Mouse (Mus musculus) liver, embryonic 15.5 days (tissue): ENCODE data around the gene Ddx5. TPM values are rescaled to one million over a fixed set of nuclear protein-coding genes. Genes with fewer than 3 reads are reported as not detected.

ENCODE experiments used
- ATAC-seq: fragments of 200-750 bp; cut with Nextera tagmentation; 2 replicates; pipeline ENCODE4 v1.8.0; 2017; ENCODE audit warnings: moderate number of reproducible peaks, mild to moderate bottlenecking, moderate library complexity; ENCODE audit not compliant: insufficient read depth
- H3K27ac ChIP-seq: fragments of 300-500 bp; sonication (generic); replicated peaks from 2 replicates; pipeline ENCODE4 v1.5.1; 2015; ENCODE audit warnings: mild to moderate bottlenecking, inconsistent platforms
- H3K27me3 ChIP-seq: fragments of 300-500 bp; sonication (generic); 2 replicates; pipeline ENCODE4 v1.6.1; 2015; ENCODE audit warnings: mild to moderate bottlenecking, inconsistent platforms
- H3K36me3 ChIP-seq: fragments of 300-500 bp; sonication (generic); replicated peaks from 2 replicates; pipeline ENCODE4 v1.6.1; 2015; ENCODE audit warnings: moderate library complexity, mild to moderate bottlenecking, inconsistent platforms
- H3K4me1 ChIP-seq: fragments of 300-500 bp; sonication (generic); replicated peaks from 2 replicates; pipeline ENCODE4 v1.6.1; 2015; ENCODE audit warnings: inconsistent platforms
- H3K4me2 ChIP-seq: fragments of 300-500 bp; sonication (generic); 2 replicates; pipeline ENCODE4 v1.6.1; 2015; ENCODE audit warnings: moderate library complexity, mild to moderate bottlenecking, inconsistent platforms
- H3K4me3 ChIP-seq: fragments of 300-500 bp; sonication (generic); replicated peaks from 2 replicates; pipeline ENCODE4 v1.5.1; 2015; ENCODE audit warnings: mild to moderate bottlenecking, inconsistent platforms
- H3K9ac ChIP-seq: fragments of 300-500 bp; sonication (generic); 2 replicates; pipeline ENCODE4 v1.6.1; 2015; ENCODE audit warnings: moderate library complexity, mild to moderate bottlenecking, inconsistent platforms
- H3K9me3 ChIP-seq: fragments of 300-500 bp; sonication (generic); replicated peaks from 2 replicates; pipeline ENCODE4 v1.6.1; 2016; ENCODE audit warnings: inconsistent platforms
- WGBS: fragments of 180-500 bp; shearing (Covaris S2); methylation state at CpG from one replicate; pipeline ENCODE4 v1.1.7; 2015; ENCODE audit warnings: mixed read lengths; ENCODE audit not compliant: insufficient replicate concordance; 5-methylcytosine and 5-hydroxymethylcytosine counted together
- polyA plus RNA-seq: library from polyadenylated mRNA; unstranded; fragments of >200 nt; fragmentation: Nextera tagmentation; extraction: Ambion mirVana; gene quantifications from 2 replicates; pipeline ENCODE4 v1.2.1, GENCODE M21; 2015

Ddx5 gene
- polyA plus RNA-seq, 1 experiment from 2014 or later, result 115 TPM

DNA sequence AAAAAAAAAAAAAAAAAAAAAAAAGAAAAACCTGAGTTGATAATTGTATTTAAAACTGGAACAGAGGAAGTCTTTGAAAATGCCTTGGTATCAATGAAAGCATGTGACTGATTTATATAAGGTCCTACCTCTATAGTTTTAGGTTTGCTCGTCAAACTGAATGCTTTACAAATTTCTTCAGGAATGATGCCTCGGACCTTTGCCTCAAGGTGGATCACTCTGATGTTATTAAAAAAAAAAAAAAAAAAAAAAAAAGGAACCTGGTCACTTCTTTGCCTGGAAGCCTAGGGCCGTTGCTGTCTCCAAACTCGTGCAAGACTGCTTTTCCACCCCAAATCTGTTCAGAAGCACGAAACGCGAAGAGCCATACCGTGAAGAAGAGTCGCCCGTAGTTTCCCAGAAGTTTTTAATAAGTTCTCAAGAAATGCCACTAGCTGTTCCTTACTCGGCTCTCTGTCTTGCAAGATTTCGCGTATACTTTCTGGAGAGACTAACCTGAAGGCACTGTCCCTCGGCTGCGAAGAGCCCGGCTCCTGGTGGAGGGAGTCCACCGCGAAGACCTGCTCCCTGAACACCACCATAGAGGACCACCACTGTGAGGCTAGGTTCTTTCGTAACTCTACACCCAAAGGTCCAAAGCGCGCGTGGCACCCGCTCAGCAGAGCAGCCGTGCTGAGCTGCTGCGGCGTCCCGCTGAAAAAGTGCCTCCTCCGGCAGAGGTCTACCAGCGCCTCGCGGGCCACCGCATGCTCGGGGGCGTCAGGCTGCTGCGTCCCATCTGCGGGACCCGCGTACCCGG lies 10.2 kb downstream of the Ddx5 start:
- Histone ChIP-seq H3K36me3 (peaks cover 72% of the 10 kb centered on the region), H3K9ac (peak overlapping the region; percentile 85), H3K4me2 (peak overlapping the region; percentile 88), H3K27ac (peak overlapping the region; percentile 93), H3K4me1 (peaks cover 44% of the 10 kb centered on the region), H3K4me3 (peak overlapping the region; percentile 79), H3K9me3 (no peaks in the 10 kb centered on the region), H3K27me3 (no peaks in the 10 kb centered on the region)
- ATAC-seq, result peak; percentile 73
- under 1% methylated on average over 39 of the region's 39 CpGs for WGBS

DNA sequence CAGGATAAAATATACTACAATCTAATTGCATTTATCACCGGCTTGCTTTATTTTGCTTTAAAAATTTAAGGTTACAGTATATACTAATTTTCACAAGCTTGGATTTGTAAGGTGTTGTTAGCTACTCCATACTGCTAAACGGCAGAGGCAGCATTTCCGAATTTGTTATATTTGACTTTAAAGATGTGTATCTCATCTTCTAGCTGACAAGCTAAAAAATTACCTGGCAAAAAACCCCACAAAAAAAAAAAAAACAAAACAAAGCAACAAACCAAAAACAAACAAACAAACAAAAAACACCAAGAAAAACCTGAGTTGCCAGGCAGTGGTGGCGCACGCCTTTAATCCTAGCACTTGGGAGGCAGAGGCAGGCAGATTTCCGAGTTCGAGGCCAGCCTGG lies 10.9 kb downstream of the Ddx5 start:
- ATAC-seq, result no peak
- no peak overlapping the region for H3K27ac ChIP-seq
- peaks cover 42% of the 10 kb centered on the region for H3K4me1 ChIP-seq
- no peaks in the 10 kb centered on the region for H3K9me3 ChIP-seq
- peak overlapping the region; percentile 88 for H3K4me2 ChIP-seq
- no peak overlapping the region for H3K9ac ChIP-seq
- no peaks in the 10 kb centered on the region for H3K27me3 ChIP-seq
- peaks cover 72% of the 10 kb centered on the region for H3K36me3 ChIP-seq
- WGBS, result 74% methylated on average over 7 of the region's 7 CpGs
- H3K4me3 ChIP-seq, result peak overlapping the region; percentile 79

DNA sequence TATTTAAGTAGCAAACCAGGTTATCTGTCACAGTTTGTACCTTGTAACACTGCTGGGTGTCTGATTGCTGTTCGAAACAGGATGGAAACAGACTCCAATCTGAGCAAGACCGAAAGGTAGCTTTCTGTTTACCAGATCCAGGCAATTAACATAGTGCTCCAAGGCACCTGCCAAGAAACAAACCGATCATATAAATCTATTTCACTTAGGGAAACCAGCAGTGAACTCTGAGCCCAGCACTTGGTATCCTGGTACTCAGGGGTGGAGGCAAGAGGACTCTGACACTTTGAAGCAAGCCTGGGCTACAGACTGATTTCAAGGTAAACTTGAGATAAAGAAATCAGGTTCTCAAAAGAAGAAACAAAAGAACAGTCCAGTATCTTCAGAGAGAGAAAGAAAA lies 11.6 kb downstream of the Ddx5 start:
- Histone ChIP-seq H3K27me3 (no peaks in the 10 kb centered on the region), H3K4me2 (peak overlapping the region; percentile 88), H3K4me3 (no peak overlapping the region), H3K27ac (peak overlapping the region; percentile 35; the same call in 1 of the 2 replicates), H3K9me3 (no peaks in the 10 kb centered on the region), H3K4me1 (peaks cover 35% of the 10 kb centered on the region), H3K36me3 (peaks cover 72% of the 10 kb centered on the region), H3K9ac (no peak overlapping the region)
- no peak for ATAC-seq
- 79% methylated on average over 3 of the region's 3 CpGs for WGBS

DNA sequence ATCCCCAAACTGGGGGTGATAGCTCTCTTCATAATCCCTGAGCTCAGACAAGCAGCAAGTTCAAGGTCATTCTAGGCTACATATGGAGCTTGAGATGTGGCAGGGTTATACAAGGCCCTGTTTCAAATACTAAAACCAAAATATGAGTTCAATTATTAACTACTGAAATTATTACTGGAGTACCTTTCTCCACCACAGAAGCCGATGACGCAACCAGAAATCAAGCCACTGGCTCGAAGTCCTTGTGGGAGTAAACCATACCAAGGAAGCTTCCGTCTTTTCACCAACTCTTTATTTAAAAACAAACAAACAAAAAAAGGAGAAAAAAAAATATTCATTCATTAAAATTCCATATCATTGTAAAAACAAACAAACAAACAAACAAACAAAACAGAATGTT lies 12.0 kb downstream of the Ddx5 start:
- H3K36me3 ChIP-seq, result peaks cover 72% of the 10 kb centered on the region
- 64% methylated on average over 4 of the region's 4 CpGs for WGBS
- no peak overlapping the region; the same call in 1 of the 2 replicates for H3K4me2 ChIP-seq
- H3K27me3 ChIP-seq, result no peaks in the 10 kb centered on the region
- no peak overlapping the region for H3K9ac ChIP-seq
- H3K4me3 ChIP-seq, result no peak overlapping the region
- H3K4me1 ChIP-seq, result peaks cover 33% of the 10 kb centered on the region
- H3K27ac ChIP-seq, result no peak overlapping the region
- ATAC-seq, result no peak
- no peaks in the 10 kb centered on the region for H3K9me3 ChIP-seq

DNA sequence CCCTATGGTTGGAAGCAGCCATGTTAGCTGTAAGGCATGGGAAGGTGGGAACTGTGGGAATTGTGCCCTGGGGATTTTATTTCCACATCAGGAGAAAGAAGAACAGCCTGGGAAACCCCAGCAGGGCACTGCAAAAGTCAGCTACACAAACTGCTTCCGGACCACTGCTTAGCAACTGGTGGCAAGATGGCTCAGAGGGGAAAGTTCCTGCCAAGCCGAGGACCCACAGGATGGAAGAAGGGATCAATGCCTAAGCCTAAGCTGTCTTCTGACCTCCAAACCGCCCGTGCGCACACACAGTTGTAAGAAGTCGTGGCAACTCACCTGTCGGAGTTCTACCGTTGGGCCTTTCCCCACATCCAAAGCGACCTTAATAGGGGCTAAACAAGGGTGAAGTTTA lies 15.9 kb downstream of the Ddx5 start:
- no peaks in the 10 kb centered on the region for H3K27me3 ChIP-seq
- no peak for ATAC-seq
- H3K36me3 ChIP-seq, result peaks cover 85% of the 10 kb centered on the region
- no peak overlapping the region for H3K4me2 ChIP-seq
- no peaks in the 10 kb centered on the region for H3K9me3 ChIP-seq
- peaks cover 16% of the 10 kb centered on the region for H3K4me1 ChIP-seq
- no peak overlapping the region for H3K4me3 ChIP-seq
- no peak overlapping the region for H3K27ac ChIP-seq
- no peak overlapping the region for H3K9ac ChIP-seq
- 82% methylated on average over 9 of the region's 9 CpGs for WGBS

DNA sequence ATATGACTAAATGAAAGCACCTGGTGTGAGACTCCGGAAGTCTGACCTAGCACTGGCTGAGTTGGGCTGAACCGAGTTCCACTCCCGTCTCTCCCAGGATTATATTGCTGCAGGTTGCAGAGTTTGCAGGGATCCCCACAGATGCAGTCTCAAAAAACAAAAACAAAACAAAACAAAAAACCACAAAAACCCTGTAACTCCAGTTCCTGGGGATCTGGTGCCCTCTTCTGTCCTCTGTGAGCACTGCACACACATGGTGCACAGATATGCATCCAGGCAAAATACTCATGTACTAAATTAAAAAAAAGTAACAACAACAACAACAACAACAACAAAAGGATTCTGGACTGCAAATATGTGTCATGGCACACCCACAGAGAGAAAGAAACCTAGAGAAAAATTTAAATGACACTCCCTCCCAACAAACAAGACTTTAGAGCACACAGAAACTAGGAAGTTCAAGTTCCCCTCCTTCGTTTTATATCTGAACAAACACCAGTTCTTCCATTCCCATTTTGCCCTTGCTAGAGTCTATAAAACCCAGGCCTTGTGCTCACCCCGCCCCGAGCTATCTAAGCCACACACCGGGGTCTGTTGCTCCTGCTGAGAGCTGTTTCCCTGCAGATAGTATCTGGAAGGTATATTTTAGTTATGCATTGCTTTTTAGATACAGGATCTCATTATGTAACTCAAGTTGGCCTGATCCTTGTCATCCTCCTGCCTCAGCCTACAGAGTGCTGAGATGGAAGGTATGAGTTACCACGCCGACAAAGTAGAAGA lies 18.6 kb downstream of the Ddx5 start:
- H3K27ac ChIP-seq, result no peak overlapping the region
- peak; percentile 23; the same call in 1 of the 2 replicates for ATAC-seq
- H3K4me1 ChIP-seq, result no peaks in the 10 kb centered on the region
- no peaks in the 10 kb centered on the region for H3K9me3 ChIP-seq
- H3K4me2 ChIP-seq, result no peak overlapping the region
- no peaks in the 10 kb centered on the region for H3K27me3 ChIP-seq
- 63% methylated on average over 9 of the region's 9 CpGs for WGBS
- H3K4me3 ChIP-seq, result no peak overlapping the region
- H3K36me3 ChIP-seq, result peaks cover 90% of the 10 kb centered on the region
- H3K9ac ChIP-seq, result no peak overlapping the region

DNA sequence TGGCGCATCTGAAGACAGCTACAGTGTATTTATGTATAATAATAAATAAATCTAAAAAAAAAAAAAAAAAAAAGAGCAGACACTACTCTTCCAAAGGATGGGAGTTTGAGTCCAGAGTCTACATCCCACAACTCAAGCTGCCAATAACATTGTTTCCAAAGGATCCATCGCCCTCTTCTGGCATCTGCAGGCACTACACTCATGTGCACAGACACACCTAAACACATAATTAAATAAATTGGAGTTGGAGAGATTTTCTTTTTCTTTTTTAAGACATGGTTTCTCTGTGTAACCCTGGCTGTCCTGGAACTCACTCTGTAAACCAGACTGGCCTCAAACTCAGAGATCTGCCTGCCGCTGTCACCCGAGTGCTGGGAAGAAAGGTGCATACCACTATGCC lies 21.5 kb downstream of the Ddx5 start:
- Histone ChIP-seq H3K9ac (no peak overlapping the region), H3K4me2 (no peak overlapping the region), H3K4me3 (no peak overlapping the region), H3K9me3 (no peaks in the 10 kb centered on the region), H3K27me3 (no peaks in the 10 kb centered on the region), H3K4me1 (peaks cover 15% of the 10 kb centered on the region), H3K27ac (no peak overlapping the region), H3K36me3 (peaks cover 66% of the 10 kb centered on the region)
- no peak for ATAC-seq
- 79% methylated on average over 4 of the region's 4 CpGs for WGBS

DNA sequence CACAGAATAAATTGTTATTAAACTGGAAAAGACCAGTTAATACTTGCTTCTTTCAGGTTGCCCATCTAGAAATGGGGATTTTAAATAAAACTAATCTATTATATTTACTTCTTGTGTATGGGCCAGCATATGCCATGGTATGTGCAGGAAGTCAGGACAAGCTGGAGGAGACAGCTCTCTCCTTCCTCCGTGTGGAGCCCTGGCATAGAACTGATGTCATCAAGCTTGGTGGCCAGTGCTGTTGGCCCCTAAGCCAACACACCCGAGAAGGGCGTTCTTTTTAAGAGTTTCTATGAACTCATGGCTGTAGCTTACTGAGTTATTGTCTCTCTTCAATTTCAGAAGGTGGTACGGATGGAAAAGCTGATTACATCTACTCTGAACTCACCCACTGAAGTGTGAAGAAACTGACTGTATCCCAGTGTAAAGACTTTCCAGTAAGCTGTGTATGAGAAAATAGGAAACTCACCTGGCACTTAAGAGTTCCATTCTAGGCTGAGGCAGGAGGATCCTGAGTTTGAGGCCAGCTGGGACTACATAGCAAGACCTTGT lies 22.3 kb downstream of the Ddx5 start:
- Histone ChIP-seq H3K4me3 (no peak overlapping the region), H3K9ac (no peak overlapping the region), H3K9me3 (no peaks in the 10 kb centered on the region), H3K27me3 (no peaks in the 10 kb centered on the region), H3K4me2 (no peak overlapping the region), H3K36me3 (peaks cover 59% of the 10 kb centered on the region), H3K4me1 (peaks cover 20% of the 10 kb centered on the region), H3K27ac (no peak overlapping the region)
- WGBS, result 77% methylated on average over 4 of the region's 4 CpGs
- no peak for ATAC-seq

DNA sequence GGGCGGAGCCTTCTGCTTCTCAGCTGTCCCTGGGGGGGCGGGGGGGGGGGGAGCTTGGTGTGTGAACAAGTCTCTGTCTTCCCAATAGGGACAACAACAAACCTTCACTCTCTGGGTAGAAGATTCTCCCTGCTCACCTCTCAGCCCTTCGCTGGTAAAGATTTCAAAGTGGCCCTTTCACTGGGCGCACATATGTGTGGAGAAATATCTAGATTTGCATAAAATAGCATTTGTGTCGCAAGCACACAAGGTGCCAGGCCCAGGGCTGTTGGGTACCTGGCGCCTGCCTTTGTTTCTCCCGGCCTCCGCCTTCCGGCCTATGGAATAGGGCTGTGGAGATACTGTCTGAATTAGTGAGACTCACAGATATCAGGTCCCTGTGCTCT lies 26.2 kb downstream of the Ddx5 start:
- Histone ChIP-seq H3K27me3 (no peaks in the 10 kb centered on the region), H3K4me1 (peaks cover 21% of the 10 kb centered on the region), H3K9me3 (no peaks in the 10 kb centered on the region), H3K36me3 (peaks cover 27% of the 10 kb centered on the region), H3K27ac (peak overlapping the region; percentile 68), H3K4me2 (no peak overlapping the region), H3K4me3 (no peak overlapping the region), H3K9ac (no peak overlapping the region)
- ATAC-seq, result no peak
- 45% methylated on average over 9 of the region's 9 CpGs for WGBS

DNA sequence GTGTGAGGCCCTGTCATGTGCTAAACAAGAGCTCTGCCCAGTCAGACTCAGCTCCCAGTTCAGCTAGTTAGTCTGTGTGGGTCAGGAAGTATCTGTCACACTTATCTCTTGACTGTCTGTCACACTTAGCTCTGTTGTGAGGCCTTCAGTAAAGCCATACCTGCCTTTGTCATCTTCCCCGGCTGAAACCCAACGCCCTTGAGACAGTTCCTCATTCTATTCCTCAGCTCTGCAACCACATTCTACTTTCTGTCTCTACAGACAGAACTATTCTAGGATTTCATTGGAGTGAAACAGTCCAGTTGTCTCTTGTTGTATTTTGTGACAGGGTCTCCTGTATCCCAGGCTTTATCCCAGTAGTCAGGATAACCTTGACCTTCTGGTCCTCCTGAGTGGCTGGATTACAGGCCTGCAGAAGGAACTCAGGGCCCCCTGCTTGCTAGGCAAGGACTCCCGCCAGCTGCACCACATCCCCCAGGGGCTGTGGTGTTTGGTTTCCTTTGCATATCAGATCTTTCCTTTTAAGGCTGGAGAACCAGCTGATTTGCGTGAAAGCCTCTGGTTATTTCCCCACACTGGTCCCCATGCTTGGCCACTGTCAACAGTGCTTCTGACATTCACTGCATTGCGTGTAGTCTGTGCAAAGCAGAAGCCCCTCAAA lies 26.7 kb downstream of the Ddx5 start:
- Histone ChIP-seq H3K27ac (peak overlapping the region; percentile 68), H3K4me2 (no peak overlapping the region), H3K9ac (no peak overlapping the region), H3K4me1 (peaks cover 24% of the 10 kb centered on the region), H3K4me3 (no peak overlapping the region), H3K9me3 (no peaks in the 10 kb centered on the region), H3K36me3 (peaks cover 22% of the 10 kb centered on the region), H3K27me3 (no peaks in the 10 kb centered on the region)
- peak; percentile 35; the same call in 1 of the 2 replicates for ATAC-seq
- 12% methylated on average over 5 of the region's 5 CpGs for WGBS

DNA sequence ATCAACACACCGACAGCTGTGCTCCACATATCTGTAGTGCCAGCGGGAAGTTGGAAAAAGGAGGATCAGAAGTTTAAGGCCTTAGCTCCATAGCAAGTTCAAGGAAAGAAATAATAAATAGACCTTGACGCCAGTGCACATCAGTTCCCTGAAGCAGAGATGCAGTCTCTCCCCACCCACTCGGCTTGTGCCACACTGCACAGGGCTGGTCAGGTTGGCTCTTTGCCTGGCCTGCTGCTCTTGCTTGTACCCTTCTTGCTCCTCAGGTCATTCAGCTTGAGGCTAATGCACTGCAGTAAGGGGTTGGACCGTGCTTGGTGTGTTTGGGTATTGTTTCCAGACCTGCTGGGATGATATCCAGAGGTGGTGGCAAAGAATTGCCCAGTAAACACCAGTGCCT lies 28.5 kb downstream of the Ddx5 start:
- 75% methylated on average over 5 of the region's 5 CpGs for WGBS
- Histone ChIP-seq H3K36me3 (0 out of 2 replicates have a peak, but pooled peaks cover 6% of the 10 kb centered on the region), H3K27me3 (no peaks in the 10 kb centered on the region), H3K9me3 (no peaks in the 10 kb centered on the region), H3K4me2 (no peak overlapping the region), H3K4me3 (no peak overlapping the region), H3K4me1 (peaks cover 24% of the 10 kb centered on the region), H3K27ac (no peak overlapping the region), H3K9ac (no peak overlapping the region)
- no peak for ATAC-seq
